Mouse (Mus musculus): ENCODE measurements around the gene Runx2. TPM values are rescaled to one million over a fixed set of nuclear protein-coding genes. Genes with fewer than 3 reads are reported as not detected.

Gene Runx2
- polyA plus RNA-seq, 1 experiment from 2014 or later, result 0.34 TPM

GRCm38 (mm10) chr17:44792218-44792917 is 22.2 kb downstream of the Runx2 start:
- Histone ChIP-seq H3K9ac (replicated peaks) (no peak overlapping the region), H3K4me1 (ENCODE audit: insufficient read depth) (no peaks in the 10 kb centered on the region), H3K36me3 (replicated peaks; ENCODE audit: insufficient read depth, low read length) (no peaks in the 10 kb centered on the region), H3K9me3 (ENCODE audit: low read length) (no peaks in the 10 kb centered on the region), H3K27me3 (ENCODE audit: insufficient read depth, low read length) (no peaks in the 10 kb centered on the region), H3K27ac (ENCODE audit: low read depth) (no peak overlapping the region), H3K4me2 (ENCODE audit: low read depth, low read length) (peak overlapping the region; percentile 27; the same call in 1 of the 2 replicates), H3K4me3 (ENCODE audit: low read depth, low read length) (no peak overlapping the region)
- ATAC-seq (no peak), DNase-seq (no peak)
- 60% methylated on average over 12 of the region's 12 CpGs for WGBS (ENCODE audit: insufficient replicate concordance)
- TF ChIP-seq CTCF (IDR thresholded peaks at IDR 0.05; ENCODE audit: low read depth) (no peak), EP300 (IDR thresholded peaks at IDR 0.05; ENCODE audit: low read depth) (no peak)

- Histone ChIP-seq H3K9ac (replicated peaks) (no peak overlapping the region), H3K9me3 (ENCODE audit: low read length) (no peaks in the 10 kb centered on the region), H3K4me2 (ENCODE audit: low read depth, low read length) (no peak overlapping the region), H3K27ac (ENCODE audit: low read depth) (no peak overlapping the region), H3K36me3 (replicated peaks; ENCODE audit: insufficient read depth, low read length) (no peaks in the 10 kb centered on the region), H3K4me3 (ENCODE audit: low read depth, low read length) (no peak overlapping the region), H3K4me1 (ENCODE audit: insufficient read depth) (no peaks in the 10 kb centered on the region), H3K27me3 (ENCODE audit: insufficient read depth, low read length) (no peaks in the 10 kb centered on the region)
- 76% methylated on average over 5 of the region's 5 CpGs for WGBS (ENCODE audit: insufficient replicate concordance)
- ATAC-seq, result no peak
- TF ChIP-seq CTCF (IDR thresholded peaks at IDR 0.05; ENCODE audit: low read depth) (peak; percentile 41), EP300 (IDR thresholded peaks at IDR 0.05; ENCODE audit: low read depth) (no peak)
- no peak for DNase-seq
Observed at GRCm38 (mm10) chr17:44788982-44789747, 25.4 kb downstream of the Runx2 start.

GRCm38 (mm10) chr17:44783143-44783542 is 31.5 kb downstream of the Runx2 start:
- 63% methylated on average over 2 of the region's 2 CpGs for WGBS (ENCODE audit: insufficient replicate concordance)
- H3K27ac ChIP-seq (ENCODE audit: low read depth), result no peak overlapping the region
- H3K27me3 ChIP-seq (ENCODE audit: insufficient read depth, low read length), result no peaks in the 10 kb centered on the region
- ATAC-seq (no peak), DNase-seq (no peak)
- H3K36me3 ChIP-seq (replicated peaks; ENCODE audit: insufficient read depth, low read length), result no peaks in the 10 kb centered on the region
- no peaks in the 10 kb centered on the region for H3K9me3 ChIP-seq (ENCODE audit: low read length)
- H3K4me2 ChIP-seq (ENCODE audit: low read depth, low read length), result no peak overlapping the region
- TF ChIP-seq CTCF (IDR thresholded peaks at IDR 0.05; ENCODE audit: low read depth) (no peak), EP300 (IDR thresholded peaks at IDR 0.05; ENCODE audit: low read depth) (no peak)
- no peak overlapping the region for H3K4me3 ChIP-seq (ENCODE audit: low read depth, low read length)
- H3K9ac ChIP-seq (replicated peaks), result no peak overlapping the region
- H3K4me1 ChIP-seq (ENCODE audit: insufficient read depth), result peaks cover 2% of the 10 kb centered on the region; the same call in 1 of the 2 replicates

DNA sequence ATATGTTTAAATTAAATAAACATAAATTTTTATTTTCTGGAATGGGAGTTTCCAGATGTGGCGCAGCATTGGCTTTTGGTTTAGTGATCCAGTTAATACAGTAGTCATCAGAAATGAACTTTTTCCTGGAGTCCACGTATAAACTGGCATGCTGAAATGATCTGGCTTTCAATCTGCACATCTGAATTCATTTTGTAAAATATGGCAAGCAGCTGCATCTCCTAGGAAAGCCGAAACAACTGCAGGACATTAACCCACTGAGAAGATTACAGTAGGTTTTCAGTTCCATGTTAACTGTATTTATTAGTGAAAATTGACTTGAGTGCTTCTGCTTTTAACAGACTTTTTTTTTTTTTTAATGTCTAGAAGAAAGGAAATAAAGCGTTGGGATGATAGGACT is 32.2 kb downstream of the Runx2 start:
- no peak overlapping the region for H3K27ac ChIP-seq (ENCODE audit: low read depth)
- H3K4me2 ChIP-seq (ENCODE audit: low read depth, low read length), result no peak overlapping the region
- TF ChIP-seq CTCF (IDR thresholded peaks at IDR 0.05; ENCODE audit: low read depth), result no peak
- no peak for TF ChIP-seq EP300 (IDR thresholded peaks at IDR 0.05; ENCODE audit: low read depth)
- no peaks in the 10 kb centered on the region for H3K36me3 ChIP-seq (replicated peaks; ENCODE audit: insufficient read depth, low read length)
- H3K9me3 ChIP-seq (ENCODE audit: low read length), result no peaks in the 10 kb centered on the region
- H3K4me3 ChIP-seq (ENCODE audit: low read depth, low read length), result no peak overlapping the region
- ATAC-seq, result no peak
- no peak overlapping the region for H3K9ac ChIP-seq (replicated peaks)
- 84% methylated on average over 4 of the region's 4 CpGs for WGBS (ENCODE audit: insufficient replicate concordance)
- no peak for DNase-seq
- H3K27me3 ChIP-seq (ENCODE audit: insufficient read depth, low read length), result no peaks in the 10 kb centered on the region
- peaks cover 4% of the 10 kb centered on the region; the same call in 1 of the 2 replicates for H3K4me1 ChIP-seq (ENCODE audit: insufficient read depth)

GRCm38 (mm10) chr17:44780353-44780752 is 34.2 kb downstream of the Runx2 start:
- H3K9me3 ChIP-seq (ENCODE audit: low read length), result no peaks in the 10 kb centered on the region
- peaks cover 4% of the 10 kb centered on the region; the same call in 1 of the 2 replicates for H3K4me1 ChIP-seq (ENCODE audit: insufficient read depth)
- no peak overlapping the region for H3K4me2 ChIP-seq (ENCODE audit: low read depth, low read length)
- no peaks in the 10 kb centered on the region for H3K27me3 ChIP-seq (ENCODE audit: insufficient read depth, low read length)
- ATAC-seq (no peak), DNase-seq (no peak)
- H3K27ac ChIP-seq (ENCODE audit: low read depth), result no peak overlapping the region
- no peaks in the 10 kb centered on the region for H3K36me3 ChIP-seq (replicated peaks; ENCODE audit: insufficient read depth, low read length)
- TF ChIP-seq EP300 (IDR thresholded peaks at IDR 0.05; ENCODE audit: low read depth) (no peak), CTCF (IDR thresholded peaks at IDR 0.05; ENCODE audit: low read depth) (no peak)
- H3K4me3 ChIP-seq (ENCODE audit: low read depth, low read length), result no peak overlapping the region
- WGBS (ENCODE audit: insufficient replicate concordance), result 58% methylated on average over 4 of the region's 4 CpGs
- no peak overlapping the region for H3K9ac ChIP-seq (replicated peaks)

DNA sequence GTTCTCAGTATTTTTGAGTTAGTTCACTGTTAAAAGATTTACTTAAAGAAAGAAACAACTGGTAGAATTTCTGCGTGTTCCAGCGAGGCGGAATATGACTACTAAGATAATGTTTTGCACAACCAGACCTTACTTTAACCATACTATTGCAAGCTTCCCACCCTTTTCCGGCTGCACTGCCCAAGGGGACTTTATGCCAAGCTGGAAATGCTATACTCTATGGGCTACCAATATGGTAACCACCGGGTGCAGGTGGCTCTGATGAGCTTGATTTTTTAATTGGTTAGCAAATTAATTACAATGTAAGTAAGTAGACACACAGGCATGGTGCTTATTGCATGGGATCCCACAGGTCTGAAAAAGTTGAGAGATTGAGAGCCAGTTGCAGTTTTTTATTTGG is 36.5 kb downstream of the Runx2 start:
- TF ChIP-seq CTCF (IDR thresholded peaks at IDR 0.05; ENCODE audit: low read depth) (no peak), EP300 (IDR thresholded peaks at IDR 0.05; ENCODE audit: low read depth) (no peak)

More for the DNA sequence above, 36.5 kb downstream of the Runx2 start:
- Histone ChIP-seq H3K27me3 (ENCODE audit: insufficient read depth, low read length) (no peaks in the 10 kb centered on the region), H3K27ac (ENCODE audit: low read depth) (peak overlapping the region; percentile 94; the same call in 1 of the 2 replicates), H3K4me3 (ENCODE audit: low read depth, low read length) (peak overlapping the region; percentile 94; the same call in 1 of the 2 replicates), H3K9me3 (ENCODE audit: low read length) (no peaks in the 10 kb centered on the region), H3K4me1 (ENCODE audit: insufficient read depth) (peaks cover 4% of the 10 kb centered on the region; the same call in 1 of the 2 replicates), H3K4me2 (ENCODE audit: low read depth, low read length) (peak overlapping the region; percentile 93), H3K9ac (replicated peaks) (peak overlapping the region; percentile 95; the same call in 1 of the 2 replicates), H3K36me3 (replicated peaks; ENCODE audit: insufficient read depth, low read length) (no peaks in the 10 kb centered on the region)
- no peak for ATAC-seq
- no peak for DNase-seq
- WGBS (ENCODE audit: insufficient replicate concordance), result 62% methylated on average over 5 of the region's 5 CpGs
